Mouse (Mus musculus): ENCODE data around the gene Sgk2.

- TF ChIP-seq TAL1 (conservative IDR thresholded peaks at IDR 0.05; ENCODE audit: low read depth, low read length) (no peak), CTCF (IDR thresholded peaks at IDR 0.05; ENCODE audit: low read depth, low read length) (no peak), GATA1 (IDR thresholded peaks at IDR 0.05; ENCODE audit: borderline replicate concordance, low read length) (no peak), POLR2AphosphoS5 (IDR thresholded peaks at IDR 0.05; ENCODE audit: insufficient replicate concordance, low read depth, low read length) (no peak)
Observed at GRCm38 (mm10) chr2:163055715-163056114, 68.6 kb downstream of the Sgk2 start.
